Mouse (Mus musculus) adrenal gland, adult (tissue): Measurements from ENCODE around the gene Bmp6.

Source experiments
- DNase-seq, 2 experiments: peaks; one replicate each; pipeline ENCODE4 v3.0.0; 2022 to 2023; ENCODE audit warnings: low spot score in 1 of 2; ENCODE audit not compliant: inconsistent age in 2 of 2

The Bmp6 gene

GRCm38 (mm10) chr13:38344713-38345430 lies at the start of gene Bmp6:
Gene Bmp6 (plus strand): TSS chr13:38345107.
- peak; percentile 69 to 93 for DNase-seq

GRCm38 (mm10) chr13:38296166-38296565 lies 48.7 kb upstream of the Bmp6 start:
- no peak for DNase-seq

- peak in 1 of 2 experiments; percentile 25 for DNase-seq
Measured at GRCm38 (mm10) chr13:38296601-38297000, 48.3 kb upstream of the Bmp6 start.

- DNase-seq: no peak
Measured at GRCm38 (mm10) chr13:38311125-38311524, 33.8 kb upstream of the Bmp6 start.

- no peak for DNase-seq
Measured at GRCm38 (mm10) chr13:38312357-38313040, 32.4 kb upstream of the Bmp6 start.

- DNase-seq: no peak
Measured at GRCm38 (mm10) chr13:38314590-38314989, 30.3 kb upstream of the Bmp6 start.

GRCm38 (mm10) chr13:38318418-38318817 lies 26.5 kb upstream of the Bmp6 start:
- DNase-seq: no peak

GRCm38 (mm10) chr13:38320354-38320753 lies 24.6 kb upstream of the Bmp6 start:
- peak in 1 of 2 experiments; percentile 24 for DNase-seq

- DNase-seq: no peak
Measured at GRCm38 (mm10) chr13:38324452-38324851, 20.5 kb upstream of the Bmp6 start.

- no peak for DNase-seq
Measured at GRCm38 (mm10) chr13:38327377-38327776, 17.5 kb upstream of the Bmp6 start.

GRCm38 (mm10) chr13:38333496-38333895 lies 11.4 kb upstream of the Bmp6 start:
- DNase-seq: no peak

- peak; percentile 56 to 90 for DNase-seq
Measured at GRCm38 (mm10) chr13:38342598-38342997, 2.3 kb upstream of the Bmp6 start.

GRCm38 (mm10) chr13:38343202-38343601 lies 1.7 kb upstream of the Bmp6 start:
- DNase-seq: peak in 1 of 2 experiments; percentile 29

- DNase-seq: no peak
Measured at GRCm38 (mm10) chr13:38345431-38345820, 519 bp downstream of the Bmp6 start.

- DNase-seq: peak in 1 of 2 experiments; percentile 58
Measured at GRCm38 (mm10) chr13:38346096-38346915, 1.4 kb downstream of the Bmp6 start.

- peak in 1 of 2 experiments; percentile 65 for DNase-seq
Measured at GRCm38 (mm10) chr13:38347021-38347774, 2.3 kb downstream of the Bmp6 start.

- DNase-seq: peak in 1 of 2 experiments; percentile 30
Measured at GRCm38 (mm10) chr13:38347775-38348135, 2.8 kb downstream of the Bmp6 start.

- no peak for DNase-seq
Measured at GRCm38 (mm10) chr13:38349046-38349445, 4.1 kb downstream of the Bmp6 start.

GRCm38 (mm10) chr13:38349818-38350217 lies 4.9 kb downstream of the Bmp6 start:
- DNase-seq: peak in 1 of 2 experiments; percentile 63

GRCm38 (mm10) chr13:38351996-38352395 lies 7.1 kb downstream of the Bmp6 start:
- no peak for DNase-seq

- DNase-seq: no peak
Measured at GRCm38 (mm10) chr13:38352986-38353385, 8.1 kb downstream of the Bmp6 start.
